Mouse (Mus musculus) kidney, embryonic 14.5 days (tissue): Measurements from ENCODE around the gene Flt3l. TPM values are rescaled to one million over a fixed set of nuclear protein-coding genes. Genes with fewer than 3 reads are reported as not detected.
A peak's percentile ranks its signal among the peaks of the same experiment; 100 is the strongest.
"Not testable (repeated sequence)": the region's sequence is repeated elsewhere in the genome, so short reads cannot be mapped to it uniquely, and the experiment has no call there.

Source experiments
- ATAC-seq: fragments of 200-750 bp; cut with Nextera tagmentation; 2 replicates; pipeline ENCODE4 v1.8.0; 2017; ENCODE audit warnings: moderate number of reproducible peaks, mild to moderate bottlenecking, moderate TSS enrichment, moderate library complexity; ENCODE audit not compliant: low FRiP score, low TSS enrichment
- H3K27ac ChIP-seq: fragments of 300-500 bp; sonication (generic); 2 replicates; pipeline ENCODE4 v1.5.1; 2014; ENCODE audit warnings: low read depth, mild to moderate bottlenecking, low read length, moderate library complexity, mixed read lengths
- H3K27me3 ChIP-seq: fragments of 300-500 bp; sonication (generic); 2 replicates; pipeline ENCODE4 v1.6.1; 2014; ENCODE audit warnings: mild to moderate bottlenecking, low read length; ENCODE audit not compliant: control insufficient read depth, insufficient read depth
- H3K36me3 ChIP-seq: fragments of 300-500 bp; sonication (generic); 2 replicates; pipeline ENCODE4 v1.6.1; 2014; ENCODE audit warnings: low read length, mixed read lengths; ENCODE audit not compliant: control insufficient read depth, insufficient read depth
- H3K4me1 ChIP-seq: fragments of 300-500 bp; sonication (generic); 2 replicates; pipeline ENCODE4 v1.6.1; 2014; ENCODE audit warnings: low read length, mixed read lengths; ENCODE audit not compliant: control insufficient read depth, insufficient read depth
- H3K4me2 ChIP-seq: fragments of 300-500 bp; sonication (generic); replicated peaks from 2 replicates; pipeline ENCODE4 v1.6.1; 2014; ENCODE audit warnings: low read depth, mild to moderate bottlenecking, low read length
- H3K4me3 ChIP-seq: fragments of 300-500 bp; sonication (generic); 2 replicates; pipeline ENCODE4 v1.5.1; 2014; ENCODE audit warnings: mild to moderate bottlenecking, low read length
- H3K9ac ChIP-seq: fragments of 300-500 bp; sonication (generic); 2 replicates; pipeline ENCODE4 v1.6.1; 2014; ENCODE audit warnings: low read depth, mild to moderate bottlenecking, low read length, moderate library complexity
- H3K9me3 ChIP-seq: fragments of 300-500 bp; sonication (generic); 2 replicates; pipeline ENCODE4 v1.6.1; 2016; ENCODE audit warnings: low read length; ENCODE audit not compliant: control insufficient read depth
- WGBS: fragments of 180-500 bp; shearing (Covaris S2); extraction: QIAGEN DNeasy Blood & Tissue Kit; methylation state at CpG from one replicate; pipeline ENCODE4 v1.1.7; 2014; 5-methylcytosine and 5-hydroxymethylcytosine counted together
- polyA plus RNA-seq: library from polyadenylated mRNA; unstranded; fragments of >200 nt; fragmentation: Nextera tagmentation; extraction: Ambion mirVana; gene quantifications from 2 replicates; pipeline ENCODE4 v1.2.1, GENCODE M21; 2014

The Flt3l gene
- polyA plus RNA-seq, 1 experiment from 2014 or later = 1.3 TPM

GRCm38 (mm10) chr7:45131850-45132249, 4.4 kb downstream of the Flt3l start:
- WGBS = 76% methylated on average over 11 of the region's 11 CpGs

DNA sequence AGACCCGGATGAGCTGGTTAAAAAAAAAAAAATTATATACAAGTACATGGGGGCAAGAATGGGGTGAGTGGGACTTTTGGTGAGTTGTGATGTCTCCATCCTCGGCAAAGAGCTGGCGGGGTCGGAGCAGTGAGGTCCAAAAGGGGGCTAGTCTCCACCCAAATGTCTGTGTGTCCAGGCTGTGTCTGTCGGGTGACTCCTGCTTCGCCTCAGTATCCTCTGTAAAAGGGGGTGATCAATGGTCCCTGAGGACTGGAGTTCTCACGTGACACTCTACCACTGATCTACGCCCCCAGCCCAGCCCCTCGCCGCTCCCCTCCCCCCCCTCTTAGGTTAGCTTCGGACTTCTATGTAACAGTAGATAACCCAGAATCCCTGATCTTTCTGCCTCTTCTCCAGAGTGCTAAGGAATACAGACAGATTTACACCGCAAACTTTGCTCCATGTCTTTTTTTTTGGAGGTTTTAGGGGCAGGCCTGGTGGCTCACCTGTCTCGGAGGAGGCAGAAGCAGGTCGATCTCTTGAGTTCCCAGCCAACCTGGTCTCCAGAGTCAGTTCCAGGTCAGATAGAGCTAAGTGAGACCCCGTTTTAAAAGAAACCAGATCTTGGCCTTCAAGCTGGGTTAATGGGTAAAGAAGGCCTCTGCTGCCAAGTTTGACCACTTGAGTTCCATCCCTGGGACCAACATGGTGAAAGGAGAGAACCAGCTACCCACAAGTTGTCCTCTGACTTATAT, 6.3 kb downstream of the Flt3l start:
- Histone ChIP-seq H3K27me3 (no peaks in the 10 kb centered on the region), H3K36me3 (peaks cover 27% of the 10 kb centered on the region), H3K4me3 (peak overlapping the region; percentile 99), H3K4me1 (peaks cover 25% of the 10 kb centered on the region), H3K4me2 (peak overlapping the region; percentile 64), H3K27ac (peak overlapping the region; percentile 93; the same call in 1 of the 2 replicates), H3K9ac (peak overlapping the region; percentile 100; the same call in 1 of the 2 replicates), H3K9me3 (no peaks in the 10 kb centered on the region)
- 46% methylated on average over 15 of the region's 15 CpGs for WGBS
- no peak for ATAC-seq

More at GRCm38 (mm10) chr7:45131850-45132249, 4.4 kb downstream of the Flt3l start:
- Histone ChIP-seq H3K27ac (no peak overlapping the region), H3K9ac (no peak overlapping the region), H3K4me2 (no peak overlapping the region), H3K9me3 (no peaks in the 10 kb centered on the region), H3K4me3 (no peak overlapping the region), H3K36me3 (peaks cover 8% of the 10 kb centered on the region), H3K27me3 (no peaks in the 10 kb centered on the region), H3K4me1 (peaks cover 15% of the 10 kb centered on the region)
- no peak for ATAC-seq

GRCm38 (mm10) chr7:45129318-45129717, 6.9 kb downstream of the Flt3l start:
- Histone ChIP-seq H3K9me3 (no peaks in the 10 kb centered on the region), H3K36me3 (peaks cover 27% of the 10 kb centered on the region), H3K27me3 (no peaks in the 10 kb centered on the region), H3K4me2 (peak overlapping the region; percentile 64), H3K27ac (peak overlapping the region; percentile 93), H3K4me1 (peaks cover 23% of the 10 kb centered on the region), H3K9ac (peak overlapping the region; percentile 100), H3K4me3 (peak overlapping the region; percentile 99)
- no peak for ATAC-seq
- WGBS = 2% methylated on average over 17 of the region's 17 CpGs

GRCm38 (mm10) chr7:45128624-45129246, 7.5 kb downstream of the Flt3l start, which contains the start of gene Rpl13a:
Rpl13a (minus strand) TSS chr7:45128761.
- Histone ChIP-seq H3K9ac (peak within 1 kb of the TSS; percentile 100), H3K9me3 (no peaks in the 10 kb centered on the region), H3K4me2 (peak within 1 kb of the TSS; percentile 94), H3K4me3 (peak within 1 kb of the TSS; percentile 99), H3K4me1 (peaks cover 22% of the 10 kb centered on the region), H3K36me3 (peaks cover 27% of the 10 kb centered on the region), H3K27ac (peak within 1 kb of the TSS; percentile 95), H3K27me3 (no peaks in the 10 kb centered on the region)
- 0% methylated on average over 48 of the region's 48 CpGs for WGBS
- ATAC-seq = peak; percentile 95

GRCm38 (mm10) chr7:45127700-45128224, 8.5 kb downstream of the Flt3l start:
- under 1% methylated on average over 6 of the region's 6 CpGs for WGBS
- H3K36me3 ChIP-seq = peaks cover 32% of the 10 kb centered on the region
- no peak for ATAC-seq

GRCm38 (mm10) chr7:45126844-45127699, 9.2 kb downstream of the Flt3l start:
- H3K9ac ChIP-seq = peak overlapping the region; percentile 100
- WGBS = 39% methylated on average over 21 of the region's 21 CpGs
- no peaks in the 10 kb centered on the region for H3K9me3 ChIP-seq
- peaks cover 35% of the 10 kb centered on the region for H3K4me1 ChIP-seq
- no peaks in the 10 kb centered on the region for H3K27me3 ChIP-seq
- ATAC-seq = no peak
- peak overlapping the region; percentile 95 for H3K27ac ChIP-seq
- H3K36me3 ChIP-seq = peaks cover 39% of the 10 kb centered on the region
- peak overlapping the region; percentile 99 for H3K4me3 ChIP-seq
- peak overlapping the region; percentile 94 for H3K4me2 ChIP-seq

More at GRCm38 (mm10) chr7:45127700-45128224, 8.5 kb downstream of the Flt3l start:
- H3K9ac ChIP-seq = peak overlapping the region; percentile 100
- H3K27ac ChIP-seq = peak overlapping the region; percentile 95
- H3K27me3 ChIP-seq = no peaks in the 10 kb centered on the region
- no peaks in the 10 kb centered on the region for H3K9me3 ChIP-seq
- H3K4me1 ChIP-seq = peaks cover 28% of the 10 kb centered on the region
- H3K4me2 ChIP-seq = peak overlapping the region; percentile 94
- peak overlapping the region; percentile 99 for H3K4me3 ChIP-seq

DNA sequence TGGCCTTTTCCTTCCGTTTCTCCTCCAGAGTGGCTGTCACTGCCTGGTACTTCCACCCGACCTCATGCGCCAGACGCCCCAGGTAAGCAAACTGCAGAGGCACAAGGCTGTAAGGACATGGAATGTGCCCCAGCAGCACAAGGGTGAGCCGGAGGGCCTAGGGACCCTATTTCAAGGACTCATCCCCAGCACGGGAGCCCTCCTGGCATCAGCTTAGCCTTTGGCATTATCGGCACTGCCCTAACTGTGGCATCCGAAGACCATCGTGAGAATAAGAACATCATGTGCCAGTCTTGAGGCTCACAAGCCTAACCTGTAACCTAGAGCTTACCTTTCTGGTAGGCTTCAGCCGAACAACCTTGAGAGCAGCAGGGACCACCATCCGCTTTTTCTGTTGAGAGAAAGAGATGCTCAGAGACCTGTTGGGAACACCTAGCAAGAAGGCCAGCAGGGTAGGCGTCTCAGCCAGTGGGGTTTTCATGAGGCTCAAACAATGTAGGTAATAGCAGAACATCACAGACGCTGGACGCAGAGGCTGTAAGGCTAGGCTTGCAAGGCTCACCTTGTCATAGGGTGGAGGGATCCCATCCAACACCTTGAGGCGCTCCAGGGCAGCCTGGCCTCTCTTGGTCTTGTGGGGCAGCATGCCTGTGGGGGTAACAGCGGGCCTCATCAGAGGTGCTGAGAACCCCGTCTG, 9.9 kb downstream of the Flt3l start:
- Histone ChIP-seq H3K36me3 (peaks cover 47% of the 10 kb centered on the region), H3K4me3 (peak overlapping the region; percentile 99), H3K9me3 (no peaks in the 10 kb centered on the region), H3K27ac (peak overlapping the region; percentile 95), H3K4me2 (peak overlapping the region; percentile 94), H3K4me1 (peaks cover 37% of the 10 kb centered on the region), H3K27me3 (no peaks in the 10 kb centered on the region), H3K9ac (peak overlapping the region; percentile 100)
- 77% methylated on average over 17 of the region's 17 CpGs for WGBS
- ATAC-seq = no peak

- H3K27me3 ChIP-seq, H3K9me3 ChIP-seq, ATAC-seq, H3K9ac ChIP-seq, H3K4me3 ChIP-seq: not testable (repeated sequence)
- Histone ChIP-seq H3K27ac (peak overlapping the region; percentile 88; the same call in 1 of the 2 replicates), H3K4me2 (peak overlapping the region; percentile 19; the same call in 1 of the 2 replicates), H3K4me1 (peaks cover 37% of the 10 kb centered on the region), H3K36me3 (peaks cover 53% of the 10 kb centered on the region)
- WGBS = 68% methylated on average over 5 of the region's 5 CpGs
Measured at GRCm38 (mm10) chr7:45125649-45126048, 10.6 kb downstream of the Flt3l start.
